Mouse (Mus musculus): ENCODE results near the gene Fam135a. TPM values are rescaled to one million over a fixed set of nuclear protein-coding genes. Genes with fewer than 3 reads are reported as not detected.
A peak's percentile ranks its signal among the peaks of the same experiment; 100 is the strongest.
"Not testable (repeated sequence)": the region's sequence is repeated elsewhere in the genome, so short reads cannot be mapped to it uniquely, and the experiment has no call there.

Fam135a gene
- total RNA-seq, 2 experiments from 2014 or later, result 30.1 to 30.4 TPM

DNA sequence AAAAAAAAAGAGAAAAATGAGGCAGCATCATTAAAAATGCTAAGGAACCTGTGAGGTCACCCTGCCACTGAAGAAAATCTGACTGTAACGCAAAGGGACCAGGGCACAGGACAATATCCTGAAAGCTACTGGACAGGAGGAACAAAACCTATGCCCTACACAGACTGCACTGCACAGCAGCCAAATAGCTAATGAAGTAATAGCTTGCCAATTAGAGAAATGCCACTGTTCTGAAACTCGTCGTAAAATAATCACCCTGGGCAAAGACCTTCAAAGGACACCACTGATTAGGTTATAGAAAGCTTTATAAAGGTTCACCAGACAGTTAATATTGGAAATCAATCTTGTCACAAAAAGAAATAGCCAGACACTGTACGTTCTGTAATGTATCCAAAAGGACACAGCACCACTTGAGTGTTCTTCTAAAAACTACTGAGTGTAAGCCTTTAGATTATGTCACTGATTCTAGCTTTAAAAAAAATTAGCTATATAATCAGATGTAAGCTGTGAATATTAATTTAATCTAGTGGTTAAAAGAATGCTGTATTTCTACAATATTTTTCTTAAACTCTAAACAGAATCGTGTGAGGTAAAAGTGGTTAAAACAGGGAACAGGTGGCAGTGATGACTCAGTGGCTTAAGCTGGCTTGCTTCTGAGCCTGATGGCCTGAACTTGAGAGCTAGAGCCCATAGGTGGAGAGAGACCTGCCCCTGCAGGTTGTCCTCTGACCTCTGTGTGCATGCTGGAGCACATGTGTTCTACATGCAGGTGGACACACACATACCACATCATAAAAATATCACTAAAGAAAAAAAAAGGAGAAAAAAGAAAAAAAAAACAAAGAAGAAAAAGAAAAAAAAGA lies 26.5 kb downstream of the Fam135a start:
- DNase-seq (ENCODE audit: low spot score in 2 of 2), result no peak

DNA sequence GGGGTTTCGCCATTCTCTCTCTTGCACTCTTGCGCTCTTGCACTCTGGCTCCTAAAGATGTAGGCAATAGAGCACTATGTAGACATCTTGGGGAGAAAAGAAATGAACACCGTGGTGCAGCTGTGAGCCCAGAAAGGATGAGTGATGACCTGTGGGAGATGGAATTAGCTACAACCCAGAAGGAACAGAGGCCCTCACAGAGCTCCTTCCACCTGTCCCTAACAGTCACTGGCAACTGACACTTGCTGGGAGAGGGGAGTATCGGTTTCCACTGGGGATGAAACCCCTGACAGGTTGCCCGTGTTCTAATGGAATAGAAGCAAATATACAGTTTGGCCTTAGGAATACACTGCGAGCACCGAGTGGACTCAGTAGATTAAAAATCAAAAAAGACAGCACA lies 31.3 kb downstream of the Fam135a start:
- DNase-seq (ENCODE audit: low spot score in 2 of 2), result no peak

DNA sequence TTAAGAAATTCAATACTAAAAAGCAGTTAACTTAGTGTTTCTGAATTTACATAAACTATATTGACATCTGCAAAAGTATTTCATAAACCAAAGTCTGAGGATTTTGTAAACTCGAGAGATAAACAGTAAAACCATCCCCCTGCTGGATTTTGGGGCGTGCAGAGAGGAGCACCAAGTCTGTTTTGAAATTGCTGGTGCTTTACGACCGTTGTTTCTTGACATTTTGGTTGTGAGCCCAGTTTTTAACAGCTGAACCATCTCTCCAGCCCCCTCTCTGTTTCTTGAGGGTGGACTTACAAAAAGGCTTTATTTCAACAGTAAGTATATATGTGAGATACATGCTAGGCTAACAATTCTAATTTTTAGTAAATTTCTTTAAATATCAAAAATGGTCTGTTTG lies 33.4 kb downstream of the Fam135a start:
- DNase-seq (ENCODE audit: low spot score in 2 of 2), result no peak

DNA sequence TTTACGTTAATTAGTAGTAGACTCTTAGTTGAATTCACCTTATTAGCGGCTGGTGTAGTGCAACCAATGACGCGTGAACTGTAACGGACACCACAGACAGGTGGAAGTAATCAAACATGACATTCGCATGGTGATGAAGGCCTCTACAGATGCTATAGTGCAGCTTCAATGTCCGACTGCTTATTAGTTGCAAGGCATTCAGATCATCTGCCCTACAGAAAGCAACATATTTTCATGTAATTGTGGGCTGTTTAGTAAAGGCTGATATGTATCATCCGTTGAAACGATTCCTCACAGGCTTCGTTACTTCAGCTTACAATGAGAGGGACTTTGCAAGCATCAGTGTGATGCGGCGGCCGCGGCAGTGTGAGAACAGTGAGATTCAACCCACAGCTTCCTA lies 44.4 kb downstream of the Fam135a start:
- DNase-seq (ENCODE audit: low spot score in 2 of 2), result no peak

DNA sequence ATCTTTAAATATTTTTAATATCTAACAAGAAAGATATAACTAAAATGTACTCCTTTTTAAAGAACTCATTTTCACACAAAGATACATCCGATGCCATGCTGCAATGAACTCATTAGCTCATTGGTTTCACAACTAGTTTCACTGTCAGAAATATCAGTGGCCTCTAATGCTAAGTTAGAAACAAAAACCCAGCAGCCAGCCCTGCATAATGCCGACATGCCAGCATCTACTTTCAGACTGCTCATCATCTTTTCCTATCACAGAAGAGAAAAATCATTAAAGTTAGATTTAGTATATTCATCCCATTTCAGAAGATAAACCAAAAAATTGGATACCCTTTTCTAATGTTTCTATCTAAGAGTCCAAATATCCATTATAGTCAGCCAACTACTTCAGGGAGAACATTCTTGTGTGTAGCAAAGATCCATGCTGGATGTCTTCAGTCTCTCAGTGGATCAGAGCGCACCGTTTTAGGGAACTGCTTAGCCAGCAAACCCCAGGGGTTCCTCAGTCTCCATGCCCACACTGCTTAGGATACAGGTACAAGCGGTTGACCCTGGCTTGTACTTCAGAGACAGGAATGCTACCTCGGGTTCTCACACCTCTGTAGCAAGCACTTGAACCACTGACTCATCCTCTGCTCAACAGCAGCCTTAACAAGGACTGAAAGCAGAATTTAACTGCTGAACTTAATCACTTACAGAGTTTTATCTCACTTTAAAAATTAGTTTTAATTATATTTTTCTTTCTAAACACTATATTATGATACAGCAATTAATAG lies 53.2 kb downstream of the Fam135a start:
- DNase-seq (ENCODE audit: low spot score in 2 of 2), result no peak

DNA sequence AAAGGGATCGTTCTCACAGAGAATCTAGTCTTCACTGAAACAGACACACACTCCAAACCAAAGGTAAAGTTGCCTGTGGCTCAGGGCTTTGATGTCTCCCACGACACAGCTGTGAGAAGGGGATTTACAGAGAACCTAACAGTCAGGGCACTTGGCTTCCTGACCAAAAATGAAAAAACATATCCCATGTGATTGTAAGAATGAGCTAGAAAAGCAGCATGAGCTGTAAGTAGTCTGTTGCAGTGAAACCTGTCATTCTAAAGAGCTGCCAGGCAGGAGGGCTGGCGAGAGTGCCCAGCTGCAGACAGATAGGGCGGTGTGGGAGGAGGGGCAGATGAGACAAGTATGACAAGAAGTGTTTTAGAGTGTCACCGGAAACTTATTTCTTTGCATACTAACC lies 54.5 kb downstream of the Fam135a start:
- no peak for DNase-seq (ENCODE audit: low spot score in 2 of 2)

DNA sequence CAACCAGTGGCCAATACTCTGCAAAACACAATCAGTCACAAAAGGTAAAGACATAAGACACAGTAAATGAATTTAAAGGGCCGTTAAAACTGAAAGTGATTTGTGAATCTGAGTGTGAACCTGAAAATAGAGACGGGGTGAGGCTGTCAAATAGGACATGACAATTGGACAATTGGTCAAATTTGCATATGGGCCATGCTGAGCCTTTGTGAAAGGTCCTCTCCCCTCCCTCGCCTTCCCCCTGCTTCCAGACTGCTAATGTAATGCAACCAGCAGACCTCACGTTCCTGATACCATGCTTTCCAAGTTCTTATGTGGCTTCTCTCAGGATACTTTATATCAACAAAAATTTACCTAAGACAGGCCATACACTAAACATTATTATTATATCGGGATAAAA lies 57.1 kb downstream of the Fam135a start:
- no peak for DNase-seq (ENCODE audit: low spot score in 2 of 2)

DNA sequence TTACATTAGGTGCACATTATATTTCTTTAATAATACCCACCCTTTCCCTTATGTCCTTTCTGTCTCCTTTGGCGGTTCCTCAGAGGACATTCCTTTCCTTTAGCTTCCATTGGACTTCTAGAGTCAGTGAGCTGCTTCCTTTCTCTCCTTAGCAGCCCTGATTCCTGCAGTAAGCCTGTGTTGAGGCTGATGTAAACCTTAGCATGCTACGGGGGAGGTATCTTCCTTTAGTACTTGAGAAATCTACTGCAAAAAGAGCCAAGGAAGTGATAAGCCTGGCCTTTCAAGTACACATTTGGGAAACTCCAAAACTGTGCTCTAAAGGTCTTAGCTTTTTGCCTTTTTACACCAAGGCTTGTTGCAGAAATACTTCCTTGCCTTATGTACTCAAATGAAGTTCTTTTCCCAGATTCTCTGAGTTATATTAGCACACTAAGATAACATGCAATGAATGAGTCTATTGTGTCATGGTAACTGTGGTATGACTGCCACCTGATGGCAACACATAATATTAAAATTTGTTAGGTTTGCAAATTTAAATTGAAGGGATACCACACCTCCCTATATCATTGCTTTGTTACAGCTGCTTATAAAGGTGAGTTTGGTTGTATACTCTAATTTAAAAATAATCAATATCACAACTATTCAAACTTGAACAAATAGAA lies 66.2 kb downstream of the Fam135a start:
- no peak for DNase-seq (ENCODE audit: low spot score in 2 of 2)

DNA sequence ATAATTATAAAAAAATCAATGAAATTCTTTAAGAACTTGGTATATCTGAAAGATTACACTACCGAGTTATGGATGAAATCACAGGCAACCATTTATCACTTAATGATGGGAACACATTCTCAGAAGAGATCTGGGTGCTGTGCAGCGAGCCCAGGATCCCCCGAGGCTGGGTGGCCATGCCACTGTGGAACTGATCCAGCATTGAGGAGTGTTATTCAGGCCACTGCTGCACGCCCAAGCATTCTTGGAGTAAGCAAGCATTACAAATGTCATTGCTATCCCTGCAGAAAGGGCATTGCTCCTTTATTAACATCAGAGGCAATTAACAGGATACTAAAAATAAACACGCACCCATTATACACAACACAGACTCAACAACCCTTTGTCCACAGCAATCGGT lies 89.3 kb downstream of the Fam135a start:
- DNase-seq (ENCODE audit: low spot score in 2 of 2), result no peak

DNA sequence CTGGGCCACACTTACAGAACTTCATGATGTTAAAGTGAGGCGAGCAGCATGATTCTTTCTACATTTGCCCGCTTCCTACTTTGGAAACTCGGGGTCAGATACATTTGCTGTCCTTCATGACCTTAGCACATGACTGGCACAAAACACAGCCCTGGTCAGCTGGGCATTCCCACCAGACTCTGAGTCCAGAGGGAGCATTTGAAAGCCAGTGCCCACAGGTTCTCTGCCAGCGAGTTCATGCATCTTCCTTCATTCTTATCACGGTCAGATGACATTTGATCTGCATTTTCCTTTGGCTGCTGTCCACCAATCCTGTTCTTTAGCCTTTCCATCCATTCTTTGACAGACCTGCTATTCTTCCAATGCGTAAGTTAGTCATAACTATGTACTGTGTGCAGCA lies 90.1 kb downstream of the Fam135a start:
- no peak for DNase-seq (ENCODE audit: low spot score in 2 of 2)

DNA sequence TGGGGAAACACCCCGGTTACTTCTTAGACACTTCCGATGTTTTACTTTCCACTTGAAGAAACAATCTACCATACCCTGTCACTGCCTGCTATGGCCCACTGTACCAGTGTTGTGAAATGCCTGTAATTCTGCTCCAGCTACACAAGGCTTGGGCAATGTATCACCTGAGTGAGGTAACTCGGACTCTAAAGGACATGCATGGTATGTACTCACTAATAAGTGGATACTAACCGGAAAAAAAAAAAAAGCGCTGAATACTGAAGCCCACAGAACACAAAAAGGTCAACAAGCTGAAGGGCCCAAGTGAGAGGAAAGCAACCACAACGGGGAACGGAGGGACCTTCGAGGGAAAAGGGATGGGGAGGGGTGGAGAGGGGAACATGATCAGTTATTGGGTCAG lies 92.5 kb downstream of the Fam135a start:
- no peak for DNase-seq (ENCODE audit: low spot score in 2 of 2)

DNA sequence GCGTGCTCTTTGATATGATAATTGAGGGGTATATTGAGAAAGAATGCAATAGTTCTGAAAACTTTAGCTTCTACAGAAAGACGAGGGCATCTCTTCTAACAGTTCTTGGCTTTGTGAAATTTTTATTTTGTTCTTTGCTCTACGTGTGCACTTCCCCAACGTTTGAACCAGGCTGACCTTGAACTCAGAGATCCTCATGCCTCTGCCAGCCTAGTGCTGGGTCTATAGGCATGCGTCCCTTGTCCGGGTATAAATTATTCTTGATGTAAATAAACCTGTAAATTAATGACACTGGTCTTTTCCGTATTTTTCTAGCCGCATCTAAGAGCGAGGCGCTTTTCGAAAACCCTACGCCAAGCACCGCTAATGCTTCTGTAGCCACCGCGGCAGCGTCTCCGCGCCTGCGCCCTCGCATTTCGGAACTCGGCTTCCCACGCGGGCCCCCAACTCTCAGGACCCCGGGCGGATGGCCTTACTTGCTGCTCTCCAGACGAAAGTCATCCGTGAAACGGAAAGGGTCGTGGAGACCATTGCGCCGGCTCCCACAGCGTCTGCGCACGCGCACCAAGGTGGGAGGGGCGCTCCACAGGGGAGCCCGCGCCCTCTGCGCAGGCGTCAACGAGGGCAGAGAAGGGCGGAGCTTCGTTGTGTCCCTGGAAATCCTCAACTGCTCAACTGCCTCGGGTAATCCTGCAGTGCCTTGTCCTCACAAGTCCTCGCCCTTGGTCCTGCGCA lies 94.9 kb downstream of the Fam135a start, which contains the start of gene Sdhaf4:
Gene Sdhaf4 (minus strand): TSS at position 587 of the 735 bp plus-strand sequence.
- peak; percentile 82 to 92 for DNase-seq (ENCODE audit: low spot score in 2 of 2)

DNA sequence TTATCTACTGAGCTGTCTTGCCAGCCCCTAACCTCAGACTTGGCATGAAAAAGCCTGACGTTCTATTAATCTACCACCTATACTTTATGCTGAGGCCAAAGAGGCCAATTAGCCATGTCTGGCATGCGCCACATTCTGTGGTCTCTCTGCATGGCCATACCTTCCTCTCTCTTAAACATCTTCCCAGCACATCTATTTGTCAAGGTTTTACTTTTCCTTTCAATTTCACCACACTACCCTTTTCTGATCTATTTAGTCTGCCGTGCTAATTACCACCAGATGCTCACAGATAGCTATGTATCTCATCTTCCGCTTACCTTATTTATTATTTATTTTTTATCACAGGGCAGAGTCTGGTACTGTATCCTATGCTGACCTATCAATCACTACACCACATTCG lies 100.8 kb downstream of the Fam135a start:
- DNase-seq (ENCODE audit: low spot score in 2 of 2), result no peak

DNA sequence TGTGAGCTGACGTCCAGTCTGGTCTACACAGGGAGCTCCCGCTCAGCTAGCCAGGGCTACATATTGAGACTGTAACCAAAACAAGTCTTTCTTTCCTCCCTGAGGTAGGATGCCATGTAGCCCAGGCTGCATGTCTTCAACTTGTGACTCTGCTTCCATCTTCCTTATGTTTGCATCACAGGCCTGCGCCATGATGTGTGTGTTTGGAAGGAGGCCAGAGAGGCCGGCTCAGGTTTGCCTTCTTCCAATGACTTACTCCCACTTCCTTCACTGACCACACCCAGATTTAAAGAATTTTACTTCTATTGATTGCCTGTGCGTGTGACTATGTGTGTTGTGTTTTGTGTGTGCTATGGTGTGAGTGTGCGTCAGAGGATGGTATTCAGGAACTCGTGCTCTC lies 101.3 kb downstream of the Fam135a start:
- DNase-seq (ENCODE audit: low spot score in 2 of 2), result no peak

DNA sequence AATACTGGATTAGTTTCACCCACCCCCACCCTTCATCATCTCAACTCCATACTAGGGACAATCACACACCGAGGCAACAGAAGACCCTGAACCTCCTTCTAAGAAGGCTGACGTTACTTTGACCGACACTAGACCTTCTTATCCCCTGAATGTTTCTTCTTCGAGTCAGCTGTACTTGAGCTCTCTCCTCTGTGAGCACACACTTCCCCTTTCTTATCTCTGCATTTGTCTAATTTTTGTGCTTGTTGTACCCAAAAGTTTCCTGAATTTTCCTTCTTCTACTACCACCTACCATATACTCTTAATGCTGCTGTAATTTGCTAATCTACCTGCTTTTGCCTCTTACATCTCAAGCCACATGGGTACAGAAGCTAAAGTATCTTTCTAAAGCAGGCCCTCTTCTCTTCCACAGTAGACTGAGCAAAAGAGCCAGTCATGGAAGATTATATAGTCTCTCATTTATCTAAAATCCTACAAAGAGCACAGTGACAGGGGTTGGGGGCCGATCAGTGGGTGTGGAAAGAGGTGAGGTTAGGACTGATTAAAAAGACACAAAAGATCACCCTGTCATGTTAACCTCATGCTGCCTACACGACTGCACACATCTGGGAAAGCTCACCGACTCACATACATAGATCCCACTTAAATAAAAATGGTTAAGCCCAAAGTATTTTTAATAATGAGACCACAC lies 101.9 kb downstream of the Fam135a start:
- no peak for DNase-seq (ENCODE audit: low spot score in 2 of 2)

DNA sequence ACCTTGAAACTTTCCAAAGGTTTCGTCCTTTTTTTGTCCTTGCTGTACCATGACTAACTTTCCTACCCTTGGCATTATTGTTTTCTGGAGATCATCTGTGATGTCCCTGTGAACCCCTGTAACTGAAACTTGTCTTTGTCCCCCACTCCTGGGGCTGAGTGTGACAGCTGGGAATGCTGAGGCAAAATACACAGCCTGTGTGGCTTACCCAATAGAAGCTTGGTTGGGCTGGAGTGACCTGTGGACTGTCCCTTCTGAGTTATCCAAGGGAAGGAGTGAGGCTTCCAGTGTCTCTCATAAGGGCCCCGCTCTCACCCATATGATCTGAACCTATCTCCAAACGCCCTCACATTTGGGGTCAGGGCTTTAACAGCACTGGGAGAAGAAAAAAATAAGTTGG lies 102.6 kb downstream of the Fam135a start:
- DNase-seq (ENCODE audit: low spot score in 2 of 2), result no peak

DNA sequence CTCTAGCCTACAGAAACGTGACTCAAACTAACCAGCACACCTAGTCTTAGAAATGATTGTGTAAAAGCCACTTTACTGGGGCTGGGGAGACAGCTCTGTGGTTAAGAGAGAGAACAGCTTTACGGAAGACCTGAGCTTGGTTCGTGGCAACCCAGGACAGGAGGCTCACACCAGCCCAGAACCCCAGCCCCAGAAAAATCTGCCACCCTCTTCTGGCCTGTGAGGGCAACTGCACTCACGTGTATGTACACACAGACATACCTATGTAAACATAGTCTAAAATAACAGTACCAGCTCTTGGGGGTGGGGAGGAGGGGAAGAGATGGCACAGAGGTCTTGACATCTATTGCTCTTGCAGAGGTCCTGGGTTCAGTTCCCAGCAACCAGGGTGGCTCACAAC lies 104.7 kb downstream of the Fam135a start:
- no peak for DNase-seq (ENCODE audit: low spot score in 2 of 2)

DNA sequence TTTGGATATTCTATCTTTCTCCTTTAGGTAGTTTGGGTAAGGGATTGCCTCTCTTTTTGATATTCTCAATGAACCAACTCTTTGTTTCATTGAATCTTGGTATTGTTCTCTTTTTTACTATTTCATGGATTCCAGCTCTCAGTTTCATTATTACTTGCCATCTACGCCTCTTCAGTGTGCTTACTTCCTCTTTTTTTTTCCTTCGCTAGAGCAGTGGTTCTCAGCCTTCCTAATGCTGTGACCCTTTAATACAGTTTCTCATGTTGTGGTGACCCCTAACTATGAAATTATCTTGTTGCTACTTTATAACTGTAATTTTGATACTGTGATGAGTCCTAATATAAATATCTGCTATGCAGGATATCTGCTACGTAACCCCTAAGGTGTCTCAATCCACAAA lies 117.0 kb downstream of the Fam135a start:
- DNase-seq (ENCODE audit: low spot score in 2 of 2), result no peak

DNA sequence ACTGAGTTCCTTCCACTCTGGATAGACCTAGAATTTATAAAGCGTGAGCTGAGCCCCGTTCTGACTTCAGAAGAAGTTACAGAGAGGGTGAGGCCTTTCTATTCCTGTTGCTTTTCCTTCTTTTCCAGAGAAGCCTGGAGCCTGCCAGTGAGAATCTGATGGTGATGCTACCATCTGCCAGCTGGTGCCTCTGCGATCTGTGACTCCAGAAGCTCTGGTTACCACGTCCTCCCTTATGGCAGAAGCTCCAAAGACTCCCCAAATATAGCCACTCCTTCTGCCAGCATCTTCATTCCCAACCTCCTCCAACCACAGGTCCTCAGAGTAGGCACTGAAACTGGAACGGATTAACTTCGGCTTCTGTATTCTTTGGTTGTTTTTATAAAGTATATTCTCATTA lies 121.9 kb downstream of the Fam135a start:
- DNase-seq (ENCODE audit: low spot score in 2 of 2), result no peak

DNA sequence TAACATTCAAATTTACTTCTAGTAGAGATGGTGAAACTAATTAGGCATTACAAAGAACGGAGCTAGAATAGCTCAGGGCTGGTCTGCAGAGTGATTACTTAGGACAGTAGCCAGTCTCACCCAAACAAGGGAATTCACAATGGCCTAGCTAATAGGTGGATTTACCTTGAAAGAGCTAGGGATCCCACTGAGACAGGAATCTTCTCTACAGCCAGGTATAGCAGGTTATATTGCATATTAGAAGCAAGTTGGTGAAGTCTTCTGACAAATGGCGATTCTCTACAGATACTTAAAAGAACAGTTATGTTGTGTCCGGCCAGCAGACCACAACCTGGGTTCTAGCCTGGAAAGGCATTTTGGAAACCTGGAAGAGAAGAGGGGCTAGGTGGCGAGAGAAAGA lies 129.0 kb downstream of the Fam135a start:
- DNase-seq (ENCODE audit: low spot score in 2 of 2), result not testable (repeated sequence)
